Mouse (Mus musculus): ENCODE results near the gene Lrit2. TPM values are rescaled to one million over a fixed set of nuclear protein-coding genes. Genes with fewer than 3 reads are reported as not detected.

Lrit2 gene
- polyA plus RNA-seq, 1 experiment from 2014 or later, result not detected

DNA sequence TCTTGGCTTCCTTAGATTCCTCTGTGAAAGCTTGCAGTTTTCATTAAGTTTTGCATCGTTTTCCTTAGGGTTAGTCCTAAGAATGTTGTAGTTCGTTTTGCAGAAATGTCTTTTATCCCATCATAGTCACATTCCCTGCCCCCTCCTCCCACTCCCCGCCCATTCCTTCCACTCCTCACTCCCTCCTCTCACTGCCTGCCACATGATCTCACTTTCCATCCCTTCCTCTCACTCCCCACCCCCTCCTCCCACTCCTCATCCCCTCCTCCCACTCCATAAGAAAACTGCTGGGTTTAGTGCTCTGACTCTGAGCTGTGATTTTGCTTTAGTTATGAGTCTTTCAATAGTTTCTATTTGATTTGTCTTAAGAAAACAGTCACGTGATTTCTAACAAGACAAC is 16.0 kb downstream of the Lrit2 start:
- H3K9ac ChIP-seq, result no peak overlapping the region
- H3K27ac ChIP-seq, result no peak overlapping the region
- no peaks in the 10 kb centered on the region for H3K27me3 ChIP-seq
- no peak overlapping the region for H3K4me2 ChIP-seq
- no peaks in the 10 kb centered on the region for H3K9me3 ChIP-seq (replicated peaks)
- H3K4me3 ChIP-seq (replicated peaks), result no peak overlapping the region
- H3K4me1 ChIP-seq, result no peaks in the 10 kb centered on the region
- 22% methylated on average over 4 of the region's 4 CpGs for WGBS
- ATAC-seq (replicated peaks; ENCODE audit: low FRiP score), result peak; percentile 75
- H3K36me3 ChIP-seq, result no peaks in the 10 kb centered on the region

DNA sequence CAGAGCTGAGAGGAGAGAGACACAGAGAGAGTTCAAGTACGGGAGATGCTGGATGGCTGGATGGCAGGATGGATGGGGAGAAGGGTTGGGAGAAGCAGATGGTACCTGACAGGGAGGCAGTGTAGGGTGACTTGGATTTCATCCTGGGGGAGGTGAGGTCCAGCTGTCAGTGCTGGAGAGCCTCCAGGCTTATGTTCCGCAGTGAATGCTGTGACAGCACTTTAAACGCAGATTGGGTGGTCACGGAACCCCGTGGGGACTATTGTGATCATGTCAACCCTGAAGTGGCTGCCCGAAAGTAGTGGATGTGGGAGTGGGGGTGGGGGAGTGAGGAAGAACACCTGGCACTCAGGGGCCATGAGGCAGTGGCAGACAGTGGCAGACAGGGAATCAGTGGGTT is 26.7 kb downstream of the Lrit2 start:
- Histone ChIP-seq H3K36me3 (no peaks in the 10 kb centered on the region), H3K9ac (no peak overlapping the region), H3K4me1 (peaks cover 16% of the 10 kb centered on the region), H3K9me3 (replicated peaks) (no peaks in the 10 kb centered on the region), H3K4me3 (replicated peaks) (no peak overlapping the region), H3K27ac (no peak overlapping the region), H3K4me2 (no peak overlapping the region), H3K27me3 (peaks cover 38% of the 10 kb centered on the region)
- WGBS, result 41% methylated on average over 6 of the region's 6 CpGs
- 0 out of 2 replicates have a peak, but pooled peaks have one; percentile 40 for ATAC-seq (replicated peaks; ENCODE audit: low FRiP score)

DNA sequence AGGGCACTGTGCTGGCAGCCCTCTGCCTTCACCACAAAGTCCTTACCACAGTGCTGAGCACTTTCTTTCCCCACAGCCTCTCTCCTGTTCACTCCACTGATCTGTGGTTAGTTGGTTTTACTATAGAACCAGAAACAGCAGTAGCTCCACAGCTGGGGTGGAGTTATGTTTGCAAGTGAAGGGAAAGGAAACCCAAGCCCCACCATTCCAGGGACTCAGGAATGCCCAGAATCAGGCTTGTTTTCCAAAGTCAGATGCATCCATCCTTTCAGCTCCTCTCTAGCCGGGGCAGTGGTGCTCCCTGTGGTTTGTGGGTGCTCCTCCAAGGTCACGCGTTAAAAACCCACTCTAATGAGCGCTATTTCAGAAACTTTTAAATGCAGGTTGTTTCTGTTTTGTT is 27.8 kb downstream of the Lrit2 start:
- WGBS, result 83% methylated on average over 4 of the region's 4 CpGs
- no peaks in the 10 kb centered on the region for H3K36me3 ChIP-seq
- H3K9me3 ChIP-seq (replicated peaks), result no peaks in the 10 kb centered on the region
- no peak overlapping the region for H3K4me3 ChIP-seq (replicated peaks)
- no peak overlapping the region for H3K4me2 ChIP-seq
- H3K4me1 ChIP-seq, result peaks cover 16% of the 10 kb centered on the region
- ATAC-seq (replicated peaks; ENCODE audit: low FRiP score), result no peak
- H3K9ac ChIP-seq, result no peak overlapping the region
- peaks cover 39% of the 10 kb centered on the region for H3K27me3 ChIP-seq
- no peak overlapping the region for H3K27ac ChIP-seq

DNA sequence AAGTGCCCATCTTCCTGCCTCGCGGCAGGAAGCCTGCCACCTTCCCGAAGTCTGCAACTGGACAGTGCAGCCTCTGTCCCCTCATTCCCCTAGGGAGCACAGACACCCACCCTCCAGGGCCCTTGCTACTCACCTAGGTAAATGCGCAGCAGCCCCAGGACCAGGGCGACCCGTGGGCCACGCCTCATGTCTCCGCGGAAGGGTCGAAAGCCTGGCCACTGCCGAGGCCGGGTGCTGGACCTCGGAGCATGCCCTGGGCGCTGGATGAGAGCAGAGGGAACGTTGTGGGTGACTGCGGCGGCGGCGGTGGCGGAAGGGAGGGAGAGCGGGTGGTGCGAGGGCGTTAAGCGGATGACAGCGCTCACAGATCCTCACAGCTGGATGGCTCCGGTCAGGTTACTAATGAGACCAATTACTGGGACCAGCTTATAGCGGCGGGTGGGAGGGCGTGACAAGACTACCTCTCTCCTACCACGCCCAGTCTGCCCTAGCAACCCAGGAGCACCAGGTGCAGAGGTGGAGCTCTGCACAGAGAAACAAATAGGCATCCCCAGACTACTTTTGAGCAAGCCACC is 30.3 kb downstream of the Lrit2 start, which contains the start of gene Cdhr1:
TSS of gene Cdhr1 (minus strand) at position 392 of the 575 bp plus-strand sequence.
- Histone ChIP-seq H3K9ac (no peak within 1 kb of the TSS), H3K4me1 (peaks cover 16% of the 10 kb centered on the region), H3K9me3 (replicated peaks) (no peaks in the 10 kb centered on the region), H3K4me2 (peak within 1 kb of the TSS; percentile 61), H3K36me3 (no peaks in the 10 kb centered on the region), H3K27me3 (peaks cover 43% of the 10 kb centered on the region), H3K27ac (no peak within 1 kb of the TSS), H3K4me3 (replicated peaks) (peak within 1 kb of the TSS; percentile 26)
- WGBS, result 0% methylated on average over 30 of the region's 30 CpGs
- ATAC-seq (replicated peaks; ENCODE audit: low FRiP score), result peak; percentile 92

DNA sequence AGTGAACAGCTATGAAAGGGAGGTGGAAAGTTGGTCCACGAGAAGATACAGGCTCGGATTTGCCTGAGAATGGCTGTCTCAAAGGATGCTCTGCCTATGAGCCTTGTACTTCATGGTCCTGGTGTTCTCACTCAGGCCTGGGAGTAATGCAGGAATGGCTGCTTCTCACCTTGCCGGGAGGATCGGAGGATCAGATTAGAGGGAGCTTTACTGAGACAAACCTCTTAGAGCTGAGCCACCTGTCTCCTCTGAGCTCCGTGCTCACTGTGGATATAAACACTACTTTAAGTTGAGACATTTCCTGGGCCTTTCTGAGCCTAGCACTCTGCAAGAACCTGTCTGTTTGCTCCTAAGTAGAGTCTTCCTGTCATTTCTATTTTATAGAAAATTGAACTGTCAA is 33.8 kb downstream of the Lrit2 start:
- Histone ChIP-seq H3K9ac (no peak overlapping the region), H3K9me3 (replicated peaks) (no peaks in the 10 kb centered on the region), H3K4me2 (no peak overlapping the region), H3K27me3 (peaks cover 33% of the 10 kb centered on the region), H3K27ac (no peak overlapping the region), H3K4me1 (peaks cover 13% of the 10 kb centered on the region), H3K4me3 (replicated peaks) (no peak overlapping the region), H3K36me3 (no peaks in the 10 kb centered on the region)
- ATAC-seq (replicated peaks; ENCODE audit: low FRiP score), result no peak
- 84% methylated on average over 5 of the region's 5 CpGs for WGBS

DNA sequence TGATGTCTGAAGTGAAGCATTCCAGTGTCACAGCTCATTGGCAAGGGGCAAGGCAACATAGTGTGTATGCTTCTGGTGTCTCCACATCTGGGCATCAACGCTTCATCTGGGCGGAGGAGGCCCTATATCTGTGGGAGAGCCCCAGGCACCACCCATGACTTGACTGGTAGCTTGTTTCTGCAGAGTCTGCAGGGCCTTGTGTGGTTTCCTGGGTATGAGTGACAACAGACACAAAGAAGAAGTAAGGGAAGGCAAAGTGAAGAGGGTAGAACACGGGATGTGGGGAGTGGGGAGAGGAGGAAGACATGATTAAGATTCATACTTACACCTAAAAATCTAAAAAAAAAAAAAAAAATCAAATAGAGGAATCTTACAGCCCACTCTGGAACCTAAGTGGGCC is 34.8 kb downstream of the Lrit2 start:
- 75% methylated on average over 3 of the region's 3 CpGs for WGBS
- peaks cover 13% of the 10 kb centered on the region for H3K4me1 ChIP-seq
- ATAC-seq (replicated peaks; ENCODE audit: low FRiP score), result no peak
- no peak overlapping the region for H3K4me3 ChIP-seq (replicated peaks)
- H3K27ac ChIP-seq, result no peak overlapping the region
- no peak overlapping the region for H3K9ac ChIP-seq
- no peaks in the 10 kb centered on the region for H3K9me3 ChIP-seq (replicated peaks)
- H3K27me3 ChIP-seq, result peaks cover 25% of the 10 kb centered on the region
- no peak overlapping the region for H3K4me2 ChIP-seq
- H3K36me3 ChIP-seq, result no peaks in the 10 kb centered on the region

DNA sequence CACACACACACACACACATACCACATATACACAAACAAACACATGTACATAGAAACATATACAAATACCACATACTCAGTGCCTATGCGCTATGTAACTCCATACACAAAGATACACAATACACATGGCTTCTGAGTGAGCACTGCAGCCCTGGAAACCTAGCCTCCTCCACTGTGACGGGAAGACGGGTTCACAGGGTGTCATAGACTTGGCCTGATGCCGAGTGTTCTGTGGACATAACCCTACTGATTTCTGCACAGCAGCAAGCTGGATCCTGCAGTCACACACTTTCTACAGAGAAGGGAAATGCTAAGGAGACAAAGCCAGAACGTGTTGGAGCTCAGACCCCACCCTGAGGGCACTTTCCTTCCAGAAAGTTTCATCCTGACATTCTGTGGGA is 37.0 kb downstream of the Lrit2 start:
- H3K27me3 ChIP-seq, result peaks cover 4% of the 10 kb centered on the region; the same call in 1 of the 2 replicates
- H3K4me3 ChIP-seq (replicated peaks), result no peak overlapping the region
- 0 out of 2 replicates have a peak, but pooled peaks cover 2% of the 10 kb centered on the region for H3K4me1 ChIP-seq
- no peak overlapping the region for H3K4me2 ChIP-seq
- WGBS, result 31% methylated on average over 5 of the region's 5 CpGs
- H3K27ac ChIP-seq, result peak overlapping the region; percentile 3; the same call in 1 of the 2 replicates
- peak; percentile 81 for ATAC-seq (replicated peaks; ENCODE audit: low FRiP score)
- no peak overlapping the region for H3K9ac ChIP-seq
- no peaks in the 10 kb centered on the region for H3K9me3 ChIP-seq (replicated peaks)
- H3K36me3 ChIP-seq, result no peaks in the 10 kb centered on the region

DNA sequence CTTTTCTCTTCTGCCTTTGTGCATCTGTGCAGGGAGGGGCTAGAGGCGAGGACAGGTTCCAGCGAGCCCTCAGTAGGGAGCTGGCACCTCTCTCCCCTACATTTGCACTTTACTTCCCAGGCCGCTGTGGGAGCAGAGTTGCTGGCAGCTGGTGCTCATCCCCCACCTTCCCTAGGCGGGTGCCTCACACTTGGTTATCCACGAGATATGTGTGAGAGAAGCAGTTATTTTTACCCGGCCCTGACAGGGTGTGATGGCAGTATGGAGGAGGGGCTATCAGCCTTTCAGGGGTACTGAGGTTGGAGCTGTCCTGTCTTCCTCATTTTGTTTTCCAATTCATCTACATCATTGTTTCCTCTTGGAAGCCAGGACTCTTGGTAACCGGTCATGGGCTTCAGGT is 38.1 kb downstream of the Lrit2 start:
- no peak overlapping the region for H3K4me3 ChIP-seq (replicated peaks)
- no peak overlapping the region for H3K9ac ChIP-seq
- H3K4me1 ChIP-seq, result peaks cover 9% of the 10 kb centered on the region; the same call in 1 of the 2 replicates
- ATAC-seq (replicated peaks; ENCODE audit: low FRiP score), result no peak
- no peak overlapping the region for H3K27ac ChIP-seq
- WGBS, result 30% methylated on average over 7 of the region's 7 CpGs
- no peak overlapping the region for H3K4me2 ChIP-seq
- no peaks in the 10 kb centered on the region for H3K36me3 ChIP-seq
- no peaks in the 10 kb centered on the region for H3K9me3 ChIP-seq (replicated peaks)
- H3K27me3 ChIP-seq, result peaks cover 4% of the 10 kb centered on the region; the same call in 1 of the 2 replicates

DNA sequence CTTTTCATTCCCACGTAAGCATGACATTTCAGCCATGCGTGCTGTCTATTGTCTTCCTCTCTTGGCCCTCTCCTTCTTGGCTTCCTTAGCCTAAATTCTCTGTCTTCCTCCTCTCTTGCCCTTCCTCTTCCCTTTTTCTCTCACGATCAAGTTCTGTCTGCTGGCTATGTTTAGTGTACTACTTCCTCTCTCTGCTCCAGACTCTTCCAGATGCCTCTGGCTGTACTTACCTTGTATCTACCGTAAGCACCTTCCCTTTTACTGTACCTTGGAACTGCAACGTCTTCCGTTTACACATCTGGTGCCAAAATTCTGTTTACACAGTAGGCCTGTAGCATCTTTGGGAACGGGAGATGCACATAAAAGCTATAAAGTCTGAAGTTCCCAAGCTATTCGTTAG is 41.7 kb downstream of the Lrit2 start:
- ATAC-seq (replicated peaks; ENCODE audit: low FRiP score), result no peak
- Histone ChIP-seq H3K4me2 (no peak overlapping the region), H3K9ac (no peak overlapping the region), H3K27me3 (no peaks in the 10 kb centered on the region), H3K9me3 (replicated peaks) (no peaks in the 10 kb centered on the region), H3K36me3 (no peaks in the 10 kb centered on the region), H3K4me3 (replicated peaks) (no peak overlapping the region), H3K27ac (no peak overlapping the region), H3K4me1 (peaks cover 9% of the 10 kb centered on the region; the same call in 1 of the 2 replicates)
- 46% methylated on average over 8 of the region's 8 CpGs for WGBS

DNA sequence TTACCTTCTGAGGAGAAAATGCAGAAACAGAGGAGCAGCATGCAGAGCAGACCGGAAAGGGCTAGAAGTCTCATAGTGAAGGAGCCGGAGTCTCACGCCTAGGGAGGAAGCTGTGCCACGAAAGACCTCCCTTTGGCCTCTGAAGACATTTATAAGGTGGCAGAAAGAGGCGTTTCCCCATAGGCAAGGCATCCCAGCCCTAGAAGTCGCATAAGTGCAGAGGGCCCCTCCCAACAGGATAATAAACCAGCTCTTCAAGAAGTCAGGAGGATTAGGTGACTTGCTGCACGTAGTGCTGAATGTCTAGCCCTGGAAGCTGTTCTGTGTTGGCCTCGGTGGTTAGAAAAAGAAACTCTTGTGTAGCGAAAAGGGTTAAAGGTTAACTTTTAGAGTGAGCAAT is 42.2 kb downstream of the Lrit2 start:
- Histone ChIP-seq H3K27me3 (no peaks in the 10 kb centered on the region), H3K4me2 (no peak overlapping the region), H3K9me3 (replicated peaks) (no peaks in the 10 kb centered on the region), H3K9ac (no peak overlapping the region), H3K4me3 (replicated peaks) (no peak overlapping the region), H3K36me3 (no peaks in the 10 kb centered on the region), H3K4me1 (peaks cover 8% of the 10 kb centered on the region; the same call in 1 of the 2 replicates), H3K27ac (no peak overlapping the region)
- 8% methylated on average over 9 of the region's 9 CpGs for WGBS
- no peak for ATAC-seq (replicated peaks; ENCODE audit: low FRiP score)

DNA sequence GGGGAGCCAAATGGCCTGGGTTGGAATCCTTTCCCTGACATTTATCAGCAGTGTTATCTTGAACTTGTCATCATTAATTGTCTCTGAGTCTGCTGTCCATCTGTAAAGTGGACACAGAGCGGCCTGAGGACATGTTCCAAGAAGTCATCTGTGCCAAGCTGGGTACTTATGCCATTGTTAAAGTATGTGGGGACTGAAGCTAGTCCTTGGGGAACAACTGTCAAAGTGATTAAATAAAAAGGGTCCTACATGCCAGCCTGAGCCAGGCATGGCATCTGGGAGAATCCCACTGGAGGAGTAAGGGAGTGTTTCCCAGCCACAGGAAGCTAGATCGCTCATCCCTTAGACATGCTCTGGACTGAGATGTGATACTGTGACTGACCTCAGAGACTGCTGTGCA is 42.7 kb downstream of the Lrit2 start:
- no peak for ATAC-seq (replicated peaks; ENCODE audit: low FRiP score)
- no peak overlapping the region for H3K27ac ChIP-seq
- peaks cover 7% of the 10 kb centered on the region; the same call in 1 of the 2 replicates for H3K4me1 ChIP-seq
- H3K36me3 ChIP-seq, result no peaks in the 10 kb centered on the region
- no peak overlapping the region for H3K4me2 ChIP-seq
- no peaks in the 10 kb centered on the region for H3K27me3 ChIP-seq
- WGBS, result 44% methylated on average over 2 of the region's 2 CpGs
- no peak overlapping the region for H3K9ac ChIP-seq
- no peak overlapping the region for H3K4me3 ChIP-seq (replicated peaks)
- H3K9me3 ChIP-seq (replicated peaks), result no peaks in the 10 kb centered on the region

DNA sequence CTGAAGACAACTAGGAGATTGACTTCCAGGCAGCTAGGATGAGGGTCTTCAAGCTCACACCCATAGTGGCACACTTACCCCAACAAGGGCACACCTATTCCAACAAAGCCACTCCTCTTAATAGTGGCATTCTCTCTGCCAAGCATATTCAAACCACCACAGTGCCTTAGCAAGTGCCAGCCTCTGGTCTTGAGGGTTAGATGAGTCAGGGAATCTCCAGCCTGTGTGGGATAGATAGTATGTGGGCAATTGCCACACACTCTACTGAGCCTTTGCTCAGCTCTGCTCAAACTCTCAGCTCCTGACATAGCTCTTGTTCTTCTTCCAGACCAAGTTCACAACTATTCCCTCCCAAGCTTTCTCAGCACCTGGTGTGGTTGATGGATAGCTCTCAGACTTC is 43.6 kb downstream of the Lrit2 start:
- ATAC-seq (replicated peaks; ENCODE audit: low FRiP score), result no peak

DNA sequence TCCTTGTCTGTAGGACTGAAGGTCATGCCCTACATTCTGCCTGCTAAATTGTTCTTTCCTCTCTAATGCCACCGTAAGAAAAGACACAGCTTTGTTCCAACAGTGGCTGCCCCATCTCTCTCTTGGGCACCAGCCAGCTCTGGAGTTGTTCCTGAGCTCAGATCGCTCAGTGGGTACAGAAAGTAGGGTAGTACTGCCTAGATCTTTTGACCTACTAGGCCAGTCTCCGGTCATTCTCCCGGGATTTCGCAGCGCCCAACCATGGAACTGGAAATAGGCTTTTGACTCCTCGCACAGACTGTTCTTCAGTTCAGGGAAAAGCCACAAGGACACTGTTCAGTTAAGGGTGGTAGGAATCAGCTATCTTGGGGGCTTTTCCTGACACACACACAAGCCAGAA is 45.2 kb downstream of the Lrit2 start:
- 90% methylated on average over 7 of the region's 7 CpGs for WGBS
- Histone ChIP-seq H3K4me2 (no peak overlapping the region), H3K4me1 (peaks cover 7% of the 10 kb centered on the region; the same call in 1 of the 2 replicates), H3K27me3 (no peaks in the 10 kb centered on the region), H3K27ac (no peak overlapping the region), H3K4me3 (replicated peaks) (no peak overlapping the region), H3K9ac (no peak overlapping the region), H3K9me3 (replicated peaks) (no peaks in the 10 kb centered on the region), H3K36me3 (no peaks in the 10 kb centered on the region)
- ATAC-seq (replicated peaks; ENCODE audit: low FRiP score), result no peak

More for the DNA sequence above, 43.6 kb downstream of the Lrit2 start:
- H3K4me1 ChIP-seq, result peaks cover 7% of the 10 kb centered on the region; the same call in 1 of the 2 replicates
- H3K27me3 ChIP-seq, result no peaks in the 10 kb centered on the region
- no peak overlapping the region for H3K9ac ChIP-seq
- no peaks in the 10 kb centered on the region for H3K9me3 ChIP-seq (replicated peaks)
- no peak overlapping the region for H3K27ac ChIP-seq
- no peaks in the 10 kb centered on the region for H3K36me3 ChIP-seq
- no peak overlapping the region for H3K4me3 ChIP-seq (replicated peaks)
- no peak overlapping the region for H3K4me2 ChIP-seq

Measured in kidney, embryonic 15.5 days (tissue).